Mouse (Mus musculus) kidney, adult 2 months (tissue): ENCODE results near the gene Slc7a11. TPM values are rescaled to one million over a fixed set of nuclear protein-coding genes. Genes with fewer than 3 reads are reported as not detected.

ENCODE experiments used
- DNase-seq: peaks from one replicate; pipeline ENCODE4 v3.0.0; 2021
- H3K27ac ChIP-seq: fragments of 200-500 bp; 2 replicates; pipeline ENCODE4 v1.5.1; 2012; ENCODE audit warnings: low read depth, low read length, control low read depth, inconsistent platforms; ENCODE audit not compliant: insufficient read depth
- H3K27me3 ChIP-seq: fragments of 200-500 bp; replicated peaks from 2 replicates; pipeline ENCODE4 v1.6.1; 2012; ENCODE audit warnings: mild to moderate bottlenecking, moderate library complexity, low read length, inconsistent platforms; ENCODE audit not compliant: control insufficient read depth, insufficient read depth
- H3K36me3 ChIP-seq: fragments of 200-500 bp; 2 replicates; pipeline ENCODE4 v1.6.1; 2012; ENCODE audit warnings: mild to moderate bottlenecking, moderate library complexity, low read length, inconsistent platforms; ENCODE audit not compliant: control insufficient read depth, insufficient read depth
- H3K4me1 ChIP-seq: fragments of 200-500 bp; 2 replicates; pipeline ENCODE4 v1.6.1; 2011; ENCODE audit warnings: low read length; ENCODE audit not compliant: control insufficient read depth, insufficient read depth
- H3K4me3 ChIP-seq: fragments of 200-500 bp; 2 replicates; pipeline ENCODE4 v1.5.1; 2011; ENCODE audit warnings: mild to moderate bottlenecking, low read depth, low read length, control low read depth; ENCODE audit not compliant: insufficient read depth
- CTCF ChIP-seq: fragments of 200-500 bp; conservative IDR thresholded peaks from 2 replicates; pipeline ENCODE4 v1.5.1; 2011; ENCODE audit warnings: low read depth, mild to moderate bottlenecking, control low read depth, low read length, moderate library complexity, mixed read lengths; ENCODE audit not compliant: insufficient read depth, insufficient read length
- POLR2A ChIP-seq: fragments of 200-500 bp; IDR thresholded peaks from one replicate; pipeline ENCODE4 v1.6.1; 2011; ENCODE audit warnings: low read depth, low read length, control low read depth
- WGBS: fragments of 180-500 bp; shearing (Covaris S2); methylation state at CpG from one replicate; pipeline ENCODE4 v1.1.7; 2018; 5-methylcytosine and 5-hydroxymethylcytosine counted together
- polyA plus RNA-seq: library from polyadenylated mRNA; depleted of rRNA; stranded (reverse); fragments of >200 nt; gene quantifications from 2 replicates; pipeline ENCODE4 v1.2.3, GENCODE M21; 2012

Gene Slc7a11
- polyA plus RNA-seq, 1 experiment, result 0.23 TPM

- Histone ChIP-seq H3K36me3 (no peaks in the 10 kb centered on the region), H3K4me1 (no peaks in the 10 kb centered on the region), H3K27me3 (no peaks in the 10 kb centered on the region), H3K4me3 (no peak overlapping the region), H3K27ac (no peak overlapping the region)
- TF ChIP-seq CTCF (no peak), POLR2A (no peak)
- WGBS, result 84% methylated on average over 2 of the region's 2 CpGs
- no peak for DNase-seq
These were observed 456.2 kb downstream of the Slc7a11 start for GRCm38 (mm10) chr3:49987236-49987635.

GRCm38 (mm10) chr3:49984795-49985194 is 458.6 kb downstream of the Slc7a11 start:
- DNase-seq, result no peak
- Histone ChIP-seq H3K27ac (no peak overlapping the region), H3K27me3 (no peaks in the 10 kb centered on the region), H3K4me1 (no peaks in the 10 kb centered on the region), H3K36me3 (no peaks in the 10 kb centered on the region), H3K4me3 (no peak overlapping the region)
- 43% methylated on average over 3 of the region's 3 CpGs for WGBS
- no peak for TF ChIP-seq POLR2A
- no peak for TF ChIP-seq CTCF

GRCm38 (mm10) chr3:49983429-49984268 is 459.8 kb downstream of the Slc7a11 start:
- WGBS, result 83% methylated on average over 4 of the region's 4 CpGs
- Histone ChIP-seq H3K36me3 (no peaks in the 10 kb centered on the region), H3K4me1 (no peaks in the 10 kb centered on the region), H3K27me3 (no peaks in the 10 kb centered on the region), H3K27ac (no peak overlapping the region), H3K4me3 (no peak overlapping the region)
- no peak for TF ChIP-seq CTCF
- no peak for TF ChIP-seq POLR2A
- DNase-seq, result no peak

- no peak for DNase-seq
These were observed 469.4 kb downstream of the Slc7a11 start for GRCm38 (mm10) chr3:49973994-49974393.

GRCm38 (mm10) chr3:49965569-49965968 is 477.8 kb downstream of the Slc7a11 start:
- H3K27ac ChIP-seq, result no peak overlapping the region
- DNase-seq, result no peak
- TF ChIP-seq CTCF (no peak), POLR2A (no peak)
- H3K4me1 ChIP-seq, result no peaks in the 10 kb centered on the region
- no peaks in the 10 kb centered on the region for H3K27me3 ChIP-seq
- no peaks in the 10 kb centered on the region for H3K36me3 ChIP-seq
- WGBS, result 90% methylated on average over 2 of the region's 2 CpGs
- no peak overlapping the region for H3K4me3 ChIP-seq

More at GRCm38 (mm10) chr3:49973994-49974393, 469.4 kb downstream of the Slc7a11 start:
- H3K27ac ChIP-seq, result no peak overlapping the region
- no peak overlapping the region for H3K4me3 ChIP-seq
- 83% methylated on average over 3 of the region's 3 CpGs for WGBS
- no peaks in the 10 kb centered on the region for H3K4me1 ChIP-seq
- H3K36me3 ChIP-seq, result no peaks in the 10 kb centered on the region
- TF ChIP-seq POLR2A (no peak), CTCF (no peak)
- no peaks in the 10 kb centered on the region for H3K27me3 ChIP-seq

GRCm38 (mm10) chr3:49960581-49960980 is 482.8 kb downstream of the Slc7a11 start:
- Histone ChIP-seq H3K27me3 (no peaks in the 10 kb centered on the region), H3K27ac (no peak overlapping the region), H3K36me3 (no peaks in the 10 kb centered on the region), H3K4me3 (no peak overlapping the region), H3K4me1 (no peaks in the 10 kb centered on the region)
- WGBS, result 98% methylated on average over 2 of the region's 2 CpGs
- no peak for DNase-seq
- no peak for TF ChIP-seq CTCF
- no peak for TF ChIP-seq POLR2A

GRCm38 (mm10) chr3:49946845-49947244 is 496.6 kb downstream of the Slc7a11 start:
- no peak overlapping the region for H3K4me3 ChIP-seq

More at GRCm38 (mm10) chr3:49946845-49947244, 496.6 kb downstream of the Slc7a11 start:
- no peak overlapping the region for H3K27ac ChIP-seq
- H3K27me3 ChIP-seq, result no peaks in the 10 kb centered on the region
- no peaks in the 10 kb centered on the region for H3K36me3 ChIP-seq
- DNase-seq, result peak; percentile 60
- 39% methylated on average over 2 of the region's 2 CpGs for WGBS
- no peaks in the 10 kb centered on the region for H3K4me1 ChIP-seq
- no peak for TF ChIP-seq POLR2A
- TF ChIP-seq CTCF, result no peak
